ENCODE assay signal across 14 mouse cellular contexts in genomic region chr2:28915104-28915738, GRCm38 (mm10). TPM values are rescaled to one million over a fixed set of nuclear protein-coding genes. Genes with fewer than 3 reads are reported as not detected.
DNase-seq lines count a peak whose midpoint lies in the region; ATAC-seq and TF ChIP-seq lines count a peak whose summit lies in the region.
"Had no signal": no experiment of that assay in that cellular context is flagged by ENCODE, and none has a peak within 500 bp of the region (broad histone marks: within the 10 kb centered on the region; RNA-seq: fewer than 3 reads in every experiment).

No protein-coding gene starts in this region.

- peak; percentile 32; the same call in 1 of the 2 replicates for ATAC-seq in midbrain, embryonic 13.5 days
- ATAC-seq in stomach, postnatal 0 days (ENCODE audit: low FRiP score, low TSS enrichment), result peak; percentile 25; the same call in 1 of the 2 replicates
- ATAC-seq: inflammation-experienced regulatory T-cells, adult 6 months had no signal

- H3K4me2 ChIP-seq in midbrain, embryonic 13.5 days (replicated peaks), result peak overlapping the region; percentile 54
- H3K4me2 ChIP-seq in stomach, postnatal 0 days (replicated peaks; ENCODE audit: low read depth), result no peak overlapping the region

- TF ChIP-seq CTCF in stomach, postnatal 0 days (IDR thresholded peaks at IDR 0.05; ENCODE audit: low read depth), result 0 out of 2 replicates have a peak, but pooled peaks have one; percentile 7

- peak overlapping the region; percentile 68 for H3K9ac ChIP-seq in midbrain, embryonic 13.5 days (replicated peaks)
- H3K9ac ChIP-seq in stomach, postnatal 0 days (ENCODE audit: low read length), result no peak overlapping the region
- H3K9ac ChIP-seq: heart, embryonic 15.5 days; liver, embryonic 14.5 days had no signal

- no peak for TF ChIP-seq EP300 in stomach, postnatal 0 days (optimal IDR thresholded peaks at IDR 0.05)

- no peaks in the 10 kb centered on the region for H3K36me3 ChIP-seq in midbrain, embryonic 13.5 days
- H3K36me3 ChIP-seq in stomach, postnatal 0 days (ENCODE audit: control insufficient read depth, insufficient read depth, low read length), result no peaks in the 10 kb centered on the region
- H3K36me3 ChIP-seq: heart, embryonic 15.5 days had no signal

- peaks cover 96% of the 10 kb centered on the region for H3K27me3 ChIP-seq in midbrain, embryonic 13.5 days
- H3K27me3 ChIP-seq in stomach, postnatal 0 days (ENCODE audit: control insufficient read depth, insufficient read depth, low read length), result peaks cover 37% of the 10 kb centered on the region

- H3K9me3 ChIP-seq in midbrain, embryonic 13.5 days, result no peaks in the 10 kb centered on the region
- no peaks in the 10 kb centered on the region for H3K9me3 ChIP-seq in stomach, postnatal 0 days (ENCODE audit: control insufficient read depth, low read length)
- H3K9me3 ChIP-seq: heart, embryonic 15.5 days had no signal

- H3K4me1 ChIP-seq in midbrain, embryonic 13.5 days (replicated peaks), result peaks cover 48% of the 10 kb centered on the region
- no peaks in the 10 kb centered on the region for H3K4me1 ChIP-seq in stomach, postnatal 0 days (replicated peaks; ENCODE audit: control insufficient read depth, insufficient read depth)

- peak overlapping the region; percentile 43 for H3K4me3 ChIP-seq in midbrain, embryonic 13.5 days (replicated peaks)
- H3K4me3 ChIP-seq in stomach, postnatal 0 days (ENCODE audit: low read depth, low read length), result no peak overlapping the region
- H3K4me3 ChIP-seq: layer of hippocampus, adult 2 months had no signal

- peak overlapping the region; percentile 86 for H3K27ac ChIP-seq in midbrain, embryonic 13.5 days
- no peak overlapping the region for H3K27ac ChIP-seq in stomach, postnatal 0 days (replicated peaks)
- H3K27ac ChIP-seq: heart, embryonic 15.5 days; layer of hippocampus, adult 2 months; liver, embryonic 14.5 days had no signal

- 3% methylated on average over 21 of the region's 22 CpGs for WGBS in midbrain, embryonic 13.5 days
- 7% methylated on average over 22 of the region's 22 CpGs for WGBS in stomach, postnatal 0 days

- peak; percentile 37 for DNase-seq in cerebellum, postnatal 25 days
- no peak for DNase-seq in cerebellum, adult 11 months
- peak; percentile 9 for DNase-seq in thymus, postnatal 14 days
- DNase-seq in thymus, postnatal 4 days, result no peak
- DNase-seq in stomach, postnatal 0 days (ENCODE audit: low spot score), result no peak
- DNase-seq in natural killer cell, adult 2 months (ENCODE audit: low spot score in 2 of 2), result no peak
- no peak for DNase-seq in right cerebral cortex, adult 2 months (ENCODE audit: low spot score in 2 of 2)
- DNase-seq: heart, adult 11 months had no signal

RNA-seq across cellular contexts. Expression of gene Barhl1, which starts 1.2 kb away (rescaled TPM):
- polyA plus RNA-seq in midbrain, embryonic 13.5 days (2015; fragmentation: Nextera tagmentation; extraction: Ambion mirVana), result 29.8 and 41.8 TPM in 2 replicates
- polyA plus RNA-seq in stomach, postnatal 0 days (2015; fragmentation: Nextera tagmentation; extraction: Ambion mirVana), result not detected in 2 replicates
- polyA plus RNA-seq: heart, embryonic 15.5 days; inflammation-experienced regulatory T-cells, adult 6 months; kidney, embryonic 16.5 days; liver, embryonic 14.5 days had no signal

Comparison
In these comparisons a context has a peak if more than half of its experiments do, and no peak if none do; other contexts are left out.
1. DNase-seq: peak in cerebellum, postnatal 25 days (2 of 2) and thymus, postnatal 14 days (single experiment); none in cerebellum, adult 11 months (single experiment), thymus, postnatal 4 days (single experiment), stomach, postnatal 0 days (single experiment), natural killer cell, adult 2 months (0 of 2) and right cerebral cortex, adult 2 months (0 of 2).
2. RNA of gene Barhl1, which starts 1.2 kb away (polyA plus RNA-seq): 29.8 to 41.8 TPM in midbrain, embryonic 13.5 days; not detected in stomach, postnatal 0 days; every median in the first group is over 10 times any median in the second.